Mouse (Mus musculus) WW6 (cell line): ENCODE measurements at regions not wholly inside any gene's neighbourhood (a gene's known extent, or its start where the extent isn't known, plus 50 kb on each side); places are given as distances from the start of the nearest gene placed in this dataset.

Source experiments
- DNase-seq: peaks from one replicate; pipeline ENCODE4 v3.0.0-alpha.2; 2013; ENCODE audit warnings: low read depth, low spot score

- no peak for DNase-seq
Measured at GRCm38 (mm10) chr17:48789846-48790245, 142.3 kb upstream of the Lrfn2 start.

DNA sequence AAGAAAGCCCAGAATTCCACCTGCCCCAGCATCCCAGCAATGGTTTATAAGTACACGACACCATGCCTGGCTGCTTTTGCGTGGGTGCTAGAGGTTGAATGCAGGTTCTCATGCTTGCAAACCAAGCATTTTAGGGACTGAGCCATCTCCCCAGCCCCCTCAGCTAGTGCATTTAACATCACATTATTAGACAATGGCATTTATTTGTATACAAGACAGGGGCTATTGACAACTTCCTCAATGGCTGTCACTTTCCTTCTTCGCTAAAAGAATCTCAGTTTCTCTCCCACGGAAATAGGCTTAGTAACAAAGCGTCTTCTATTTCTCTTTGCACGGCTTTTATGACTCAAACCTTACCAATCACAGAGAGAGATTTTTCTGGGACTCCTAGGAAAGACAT lies 141.7 kb upstream of the Lrfn2 start:
- DNase-seq = no peak

GRCm38 (mm10) chr17:48792954-48793353 lies 139.2 kb upstream of the Lrfn2 start:
- DNase-seq = no peak

- DNase-seq = no peak
Measured at GRCm38 (mm10) chr17:48795773-48796172, 136.4 kb upstream of the Lrfn2 start.

DNA sequence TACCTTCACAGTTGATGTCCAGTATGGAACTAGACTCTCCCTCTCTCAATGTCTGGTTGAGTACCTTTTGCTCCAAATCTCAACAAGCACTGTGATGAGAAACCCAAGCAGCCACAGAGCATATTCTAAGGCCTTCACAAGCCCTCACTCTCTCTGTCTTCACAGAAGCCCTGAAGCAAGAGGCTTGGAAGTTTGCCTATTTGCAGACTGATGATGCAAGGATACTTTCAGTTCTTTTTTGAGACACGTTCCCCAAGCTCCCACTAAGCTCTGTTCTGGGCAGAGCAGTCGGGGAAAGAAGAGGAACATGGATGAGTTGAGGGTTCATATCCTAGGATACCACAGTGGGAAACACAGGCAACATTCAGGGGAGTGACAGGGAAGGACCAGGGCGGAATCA lies 134.0 kb upstream of the Lrfn2 start:
- DNase-seq = no peak

DNA sequence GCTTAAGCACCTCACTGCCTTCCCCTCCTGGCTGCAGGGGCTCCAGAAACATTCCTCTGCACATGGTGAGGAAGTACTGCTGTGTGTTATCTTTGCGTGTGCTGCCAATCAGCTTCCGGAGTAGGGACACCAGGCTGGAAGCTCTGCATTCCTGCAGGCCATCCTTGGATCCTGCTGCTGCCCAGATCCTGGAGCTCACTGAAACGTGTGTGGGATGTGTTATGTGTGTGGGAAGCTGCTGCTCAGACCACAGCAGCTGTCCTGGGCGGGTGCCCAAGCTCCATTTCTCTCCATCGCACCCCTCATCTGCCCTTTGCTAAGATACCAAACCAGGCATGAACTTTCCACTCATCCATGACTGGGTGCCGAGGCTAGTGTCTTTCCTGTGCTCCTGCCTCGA lies 129.5 kb upstream of the Lrfn2 start:
- no peak for DNase-seq

- DNase-seq = no peak
Measured at GRCm38 (mm10) chr17:48807905-48808304, 124.3 kb upstream of the Lrfn2 start.

DNA sequence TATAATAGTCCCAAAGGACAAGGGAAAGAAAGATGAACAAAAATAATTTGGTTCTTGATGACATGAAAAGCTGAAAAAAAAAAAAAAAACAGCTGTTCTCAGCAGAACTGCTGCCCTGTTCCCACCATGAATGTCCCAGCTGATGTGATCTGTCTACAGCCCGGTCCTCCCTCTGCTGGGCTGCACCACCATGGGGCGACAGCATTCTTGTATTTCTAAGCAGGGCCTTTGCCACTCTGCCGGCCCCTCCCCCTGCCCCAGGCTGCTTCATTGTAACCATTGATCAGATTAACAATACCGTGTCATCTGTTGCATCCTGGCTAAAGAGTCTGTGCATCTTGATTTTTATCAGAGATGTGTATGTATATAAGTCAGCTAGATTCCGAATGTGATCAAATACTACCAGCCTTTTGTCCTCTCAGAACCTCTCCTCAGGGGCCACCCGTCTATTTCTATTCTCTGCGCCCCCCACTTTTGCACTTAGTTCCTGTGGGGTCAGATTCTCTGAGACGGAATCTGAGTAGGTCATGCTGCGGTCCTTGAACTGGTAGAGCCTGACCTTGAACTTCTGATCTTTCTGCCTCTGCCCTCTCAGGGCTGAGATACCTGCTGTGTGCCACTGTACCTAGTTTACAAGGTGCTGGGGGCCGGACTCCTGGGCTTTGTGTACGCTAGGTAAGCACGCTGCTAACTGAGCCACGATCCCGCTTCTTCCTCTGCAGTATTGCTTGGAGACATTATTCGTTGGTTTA lies 117.2 kb upstream of the Lrfn2 start:
- no peak for DNase-seq

GRCm38 (mm10) chr17:48816588-48817324 lies 115.4 kb upstream of the Lrfn2 start:
- DNase-seq = no peak

- no peak for DNase-seq
Measured at GRCm38 (mm10) chr17:48817551-48817950, 114.6 kb upstream of the Lrfn2 start.

- DNase-seq = no peak
Measured at GRCm38 (mm10) chr17:48819703-48820102, 112.5 kb upstream of the Lrfn2 start.

GRCm38 (mm10) chr17:48822101-48822876 lies 109.9 kb upstream of the Lrfn2 start:
- DNase-seq = no peak

GRCm38 (mm10) chr17:48823921-48824320 lies 108.3 kb upstream of the Lrfn2 start:
- DNase-seq = no peak

DNA sequence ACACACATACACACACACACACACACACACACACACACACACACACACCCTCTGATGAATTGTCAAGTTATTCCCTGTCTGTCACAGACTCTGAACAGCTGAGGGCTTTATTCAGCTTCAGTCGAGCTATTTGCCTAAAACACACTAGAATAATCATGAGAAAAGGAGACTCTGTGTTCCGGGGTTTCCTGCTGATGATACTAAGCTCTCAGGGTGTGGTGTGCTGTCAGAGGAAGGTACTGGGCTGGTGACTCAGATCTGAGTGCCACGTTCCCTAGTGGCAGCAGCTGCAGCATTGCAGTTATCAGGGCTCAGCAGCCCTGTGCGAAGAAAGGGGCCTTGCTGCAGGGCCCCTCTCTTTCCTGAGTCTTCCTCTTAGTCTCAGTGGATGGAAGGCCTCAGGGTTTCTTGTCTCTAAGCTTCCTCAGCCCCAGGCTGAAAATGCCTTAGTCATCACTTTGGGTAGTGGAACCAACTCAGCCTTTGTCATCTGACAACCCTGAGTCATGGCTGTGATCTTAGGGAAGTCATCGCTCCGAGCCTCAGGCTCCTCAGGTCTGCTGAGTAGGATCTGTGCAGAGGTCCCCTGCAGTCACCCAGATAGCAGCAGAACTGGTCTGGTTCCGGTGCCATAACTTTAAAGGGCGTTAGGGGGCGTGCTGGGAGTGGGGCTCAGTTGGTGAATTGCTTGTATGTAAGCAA lies 106.8 kb upstream of the Lrfn2 start:
- no peak for DNase-seq

DNA sequence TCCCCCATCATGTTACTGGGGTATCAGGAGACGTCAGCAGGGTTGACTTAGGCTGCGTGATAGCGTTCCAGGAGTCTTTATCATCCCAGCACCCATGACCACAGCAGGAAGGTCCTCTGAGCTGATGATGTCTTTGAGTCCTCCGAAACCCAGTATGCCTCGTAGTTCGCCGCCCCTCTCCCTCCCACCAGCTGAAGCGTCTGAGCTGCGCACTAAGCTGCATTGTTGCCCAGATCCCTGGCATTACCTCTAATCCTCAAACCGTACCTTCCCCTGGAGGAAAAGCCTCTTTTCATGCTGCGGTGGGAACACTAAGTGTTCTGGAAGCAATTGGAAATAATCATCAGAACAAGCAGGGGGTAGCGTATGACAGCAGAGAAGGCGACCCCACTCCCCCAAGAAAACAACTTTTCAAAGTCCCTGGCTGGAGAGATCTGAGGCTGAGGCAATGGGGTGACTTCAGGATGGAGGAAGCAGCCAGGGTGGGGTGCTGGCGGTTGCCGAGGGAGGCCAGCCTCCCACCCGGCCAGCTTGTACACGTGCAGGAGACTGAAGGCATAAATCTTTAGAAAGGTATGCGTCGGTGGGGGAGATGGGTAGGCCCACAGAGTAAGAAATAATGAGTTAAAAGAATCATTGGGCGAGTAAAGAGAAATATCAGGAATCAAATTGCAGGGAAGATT lies 93.7 kb upstream of the Lrfn2 start:
- no peak for DNase-seq

- no peak for DNase-seq
Measured at GRCm38 (mm10) chr17:48847890-48848289, 84.3 kb upstream of the Lrfn2 start.

GRCm38 (mm10) chr17:48850910-48851309 lies 81.3 kb upstream of the Lrfn2 start:
- DNase-seq = no peak

DNA sequence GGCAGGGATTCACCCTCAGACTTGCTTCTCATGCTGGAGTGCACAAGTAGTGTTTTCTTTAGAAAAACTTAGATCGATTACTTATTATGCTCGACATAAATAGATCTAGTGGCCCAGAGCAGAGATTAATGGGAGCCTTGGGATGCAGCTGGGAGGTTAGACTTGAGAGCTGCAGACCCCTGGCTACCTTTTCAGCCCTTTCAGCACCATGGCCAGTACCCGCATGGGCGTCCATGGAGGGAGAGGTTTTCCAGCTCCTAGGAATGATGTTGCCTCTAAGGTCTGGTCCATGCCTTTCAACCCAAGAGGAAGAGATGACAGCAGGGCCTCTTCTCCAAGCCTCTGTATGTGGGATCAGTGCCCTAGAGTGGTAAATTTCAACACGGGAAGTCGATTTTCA lies 73.3 kb upstream of the Lrfn2 start:
- no peak for DNase-seq

DNA sequence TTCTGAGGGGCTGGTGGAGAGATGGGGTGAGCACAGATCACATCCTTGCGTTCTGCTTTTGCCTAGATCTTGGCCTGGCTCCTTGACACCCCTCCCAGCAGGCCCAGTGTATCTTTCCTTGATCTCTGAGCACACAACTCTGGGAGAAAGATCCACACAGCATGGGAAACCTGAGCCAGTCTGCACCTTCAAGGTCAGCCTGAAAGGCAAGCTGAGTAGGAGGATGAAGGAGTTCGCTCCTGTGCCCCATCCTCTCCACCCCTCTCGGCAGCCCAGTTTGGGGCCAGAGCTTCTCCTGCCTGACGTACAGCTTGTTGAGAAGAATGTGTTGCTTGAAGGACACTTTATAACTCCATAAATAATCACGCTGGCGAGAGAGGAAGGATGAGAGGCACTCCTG lies 61.7 kb upstream of the Lrfn2 start:
- DNase-seq = no peak

GRCm38 (mm10) chr17:48877505-48877904 lies 54.7 kb upstream of the Lrfn2 start:
- DNase-seq = no peak

DNA sequence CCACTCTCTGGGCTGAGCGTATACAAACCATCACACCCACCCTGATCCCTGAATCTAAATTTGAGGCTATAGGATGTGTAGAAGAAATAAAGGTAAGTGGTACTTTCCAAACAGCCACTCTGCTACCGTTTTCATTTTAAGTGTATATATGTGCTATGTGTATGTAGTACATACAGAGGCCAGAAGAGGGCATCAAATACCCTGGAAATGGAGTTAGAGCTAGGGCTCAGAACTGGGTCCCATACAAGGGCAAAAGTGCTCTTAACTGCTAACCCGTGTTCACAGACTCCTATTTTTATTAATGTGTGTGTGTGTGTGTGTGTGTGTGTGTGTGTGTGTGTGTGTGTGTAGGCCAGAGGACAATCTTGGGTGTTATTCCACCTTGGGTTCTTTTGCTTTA lies 51.6 kb upstream of the Lrfn2 start:
- no peak for DNase-seq
